Mouse (Mus musculus): ENCODE measurements around the gene Cd70. TPM values are rescaled to one million over a fixed set of nuclear protein-coding genes. Genes with fewer than 3 reads are reported as not detected.
"Not testable (repeated sequence)": the region's sequence is repeated elsewhere in the genome, so short reads cannot be mapped to it uniquely, and the experiment has no call there.

The Cd70 gene
- total RNA-seq, 2 experiments from 2014 or later: not detected

DNA sequence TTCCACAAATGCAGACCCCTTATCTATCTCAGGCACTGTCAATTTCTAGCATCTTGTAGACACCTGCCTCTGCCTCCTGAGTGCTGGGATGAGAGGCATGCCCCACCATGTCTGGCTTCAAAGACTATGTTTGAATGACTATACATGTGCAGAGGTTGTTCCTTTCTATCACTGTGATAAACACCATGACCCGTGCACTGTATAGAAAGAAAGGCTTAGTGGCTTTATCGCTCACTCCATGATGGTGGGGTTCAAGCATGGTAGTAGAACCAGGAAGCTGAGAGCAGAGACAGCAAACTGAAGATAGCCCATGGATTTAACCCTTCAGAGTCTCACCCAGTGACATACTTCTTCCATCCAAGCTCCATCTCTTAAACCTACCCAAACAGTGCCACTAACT is 14.9 kb downstream of the Cd70 start:
- DNase-seq: no peak

DNA sequence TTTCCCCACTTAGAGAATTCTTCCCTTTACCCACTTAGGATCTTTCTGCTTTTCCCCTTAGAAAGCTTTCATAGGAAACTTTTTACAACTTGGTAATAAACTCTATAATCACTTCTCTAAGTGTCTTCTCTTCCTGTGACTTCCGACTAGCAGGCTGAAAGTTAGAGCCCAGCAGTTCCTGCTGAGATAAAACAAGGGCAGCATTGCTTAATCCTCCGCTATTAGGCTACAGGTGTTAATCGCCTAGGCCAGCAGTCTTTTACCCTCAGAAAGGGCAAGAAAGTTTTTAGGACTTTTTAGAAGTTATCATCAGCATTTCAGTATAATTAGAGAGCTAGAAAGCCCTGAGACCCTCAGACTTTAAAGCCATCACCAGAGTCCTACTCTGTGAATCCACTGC is 15.6 kb downstream of the Cd70 start:
- not testable (repeated sequence) for DNase-seq

DNA sequence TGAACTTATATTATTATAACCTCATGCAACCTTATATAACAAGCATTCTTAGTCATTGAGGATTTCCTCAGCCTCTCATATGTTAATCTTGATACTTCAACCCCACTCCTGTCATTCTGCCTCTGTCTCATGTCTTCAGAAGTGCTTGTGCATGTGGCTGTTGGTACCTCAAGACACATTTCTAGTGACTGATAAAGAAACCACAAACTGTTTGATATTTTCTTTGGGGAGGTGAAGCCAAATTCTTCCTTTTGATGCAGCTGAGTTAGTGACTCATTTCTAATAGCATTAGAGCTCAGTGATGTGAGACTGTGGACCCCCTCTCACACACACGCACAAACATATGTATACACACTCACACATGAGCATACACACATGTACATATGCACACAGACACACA is 17.8 kb downstream of the Cd70 start:
- no peak for DNase-seq

DNA sequence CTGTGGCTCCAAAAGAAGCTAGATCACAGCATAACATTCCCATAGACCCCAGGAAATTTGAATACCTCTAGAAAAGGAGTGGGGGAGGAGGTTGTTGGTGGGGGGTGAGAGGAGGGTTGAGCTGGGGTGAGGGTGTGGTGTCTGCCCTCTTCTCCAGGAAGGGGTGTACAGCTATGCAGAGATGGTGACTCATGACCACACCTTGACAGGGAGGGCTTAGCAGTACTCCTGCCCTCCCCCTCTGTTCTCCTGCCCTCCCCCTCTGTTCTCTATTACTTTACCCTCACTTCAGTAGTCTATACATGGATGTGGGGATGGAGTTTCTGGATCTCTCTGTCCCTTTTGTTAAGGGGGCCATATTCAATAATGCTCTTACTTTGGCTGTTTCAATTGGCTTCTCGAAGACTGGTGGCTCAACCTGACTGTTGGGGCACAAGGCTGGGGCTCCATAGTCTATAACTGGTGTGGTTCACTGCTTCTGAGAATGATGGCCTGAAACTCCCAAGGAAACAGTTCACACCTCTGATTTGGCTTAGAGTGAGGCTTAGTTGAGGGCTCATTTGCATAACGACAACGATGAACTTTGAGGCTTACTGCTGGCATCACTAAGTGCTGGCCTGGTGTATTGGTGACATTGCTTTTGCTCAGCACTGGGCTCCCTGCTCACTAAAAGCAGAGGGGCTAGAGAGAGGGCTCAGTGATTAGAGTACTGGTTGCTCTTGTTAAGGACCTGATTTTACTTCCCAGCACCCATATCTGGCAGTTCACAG is 23.5 kb downstream of the Cd70 start:
- no peak for DNase-seq

DNA sequence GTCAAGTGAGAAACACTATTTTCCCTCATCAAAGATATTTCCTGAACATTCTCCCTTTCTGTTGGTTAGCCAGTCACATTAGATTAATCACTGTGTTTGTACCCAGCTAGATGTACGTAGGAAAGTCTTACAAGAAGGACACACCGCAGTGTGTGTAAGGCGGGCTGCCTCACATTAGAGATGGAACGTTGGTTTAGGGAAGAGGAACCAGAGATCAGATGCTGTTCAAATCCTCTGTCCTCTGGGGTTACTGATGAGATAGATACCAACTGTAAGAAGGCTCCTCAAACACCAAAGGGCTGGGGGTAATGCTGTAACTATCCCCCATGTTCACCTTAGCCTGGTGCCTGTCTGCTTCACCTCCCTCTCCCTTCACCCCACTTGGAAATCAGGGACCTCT is 24.8 kb downstream of the Cd70 start:
- no peak for DNase-seq

DNA sequence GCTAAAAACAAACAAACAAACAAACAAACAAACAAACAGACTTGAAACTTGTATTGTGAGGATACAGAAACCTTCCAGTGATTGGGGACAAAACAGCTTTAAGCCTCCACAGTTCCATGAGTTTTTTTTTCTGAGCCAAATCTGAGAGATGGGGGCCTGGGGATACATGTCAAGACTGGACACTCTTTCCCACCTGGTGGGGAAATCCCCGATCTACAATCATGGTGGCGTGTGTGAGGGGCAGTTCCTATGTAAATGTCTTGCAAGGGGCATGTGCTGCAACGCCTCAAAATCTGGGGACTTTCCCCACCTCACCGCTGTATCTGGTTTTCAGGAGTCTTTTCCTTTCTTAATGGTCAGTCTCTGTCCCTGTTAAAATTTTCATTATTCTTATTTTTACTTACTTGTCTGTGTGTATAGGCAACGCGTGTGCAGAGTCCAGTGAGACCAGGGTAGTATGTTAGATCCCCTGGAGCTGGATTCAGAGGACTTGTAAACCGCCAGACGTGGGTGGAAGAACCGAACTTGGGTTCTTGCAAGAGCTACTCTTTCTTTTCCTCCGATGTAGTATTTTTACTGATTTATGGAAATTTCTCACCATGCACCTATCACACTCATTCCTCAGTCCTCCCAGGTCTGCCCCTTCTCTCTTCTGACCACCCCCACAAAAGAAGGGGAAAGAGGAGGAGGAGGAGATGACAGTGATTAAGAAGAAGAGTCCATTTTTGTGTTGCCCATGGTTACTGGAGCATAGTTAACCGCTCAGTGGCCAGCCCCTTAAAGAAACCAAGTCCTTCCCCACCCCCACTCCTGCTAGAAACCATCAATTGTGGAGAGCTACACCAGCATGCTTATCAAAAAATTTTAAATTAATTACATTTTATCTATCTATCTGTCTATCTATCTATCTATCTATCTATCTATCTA is 26.1 kb downstream of the Cd70 start:
- DNase-seq: no peak

DNA sequence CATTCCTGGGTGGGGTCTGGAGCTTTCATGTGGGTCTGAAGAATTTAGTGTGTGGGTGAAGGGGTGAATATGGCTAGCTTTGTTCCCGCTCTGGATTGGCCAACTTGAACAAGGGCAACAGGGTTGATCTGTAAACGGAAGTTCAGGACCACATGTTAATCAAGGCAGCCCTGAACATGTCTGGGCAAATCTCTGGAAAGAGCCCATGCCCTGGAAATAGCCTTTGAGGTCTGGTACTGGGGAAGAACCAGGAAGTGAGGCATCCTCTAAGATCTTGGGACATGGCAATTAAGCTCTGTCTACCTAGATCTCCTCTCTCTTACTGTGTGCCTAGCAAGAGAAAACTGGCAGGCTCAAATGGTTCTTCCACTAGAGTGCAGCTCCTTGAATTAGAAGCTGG is 27.7 kb downstream of the Cd70 start:
- DNase-seq: no peak

DNA sequence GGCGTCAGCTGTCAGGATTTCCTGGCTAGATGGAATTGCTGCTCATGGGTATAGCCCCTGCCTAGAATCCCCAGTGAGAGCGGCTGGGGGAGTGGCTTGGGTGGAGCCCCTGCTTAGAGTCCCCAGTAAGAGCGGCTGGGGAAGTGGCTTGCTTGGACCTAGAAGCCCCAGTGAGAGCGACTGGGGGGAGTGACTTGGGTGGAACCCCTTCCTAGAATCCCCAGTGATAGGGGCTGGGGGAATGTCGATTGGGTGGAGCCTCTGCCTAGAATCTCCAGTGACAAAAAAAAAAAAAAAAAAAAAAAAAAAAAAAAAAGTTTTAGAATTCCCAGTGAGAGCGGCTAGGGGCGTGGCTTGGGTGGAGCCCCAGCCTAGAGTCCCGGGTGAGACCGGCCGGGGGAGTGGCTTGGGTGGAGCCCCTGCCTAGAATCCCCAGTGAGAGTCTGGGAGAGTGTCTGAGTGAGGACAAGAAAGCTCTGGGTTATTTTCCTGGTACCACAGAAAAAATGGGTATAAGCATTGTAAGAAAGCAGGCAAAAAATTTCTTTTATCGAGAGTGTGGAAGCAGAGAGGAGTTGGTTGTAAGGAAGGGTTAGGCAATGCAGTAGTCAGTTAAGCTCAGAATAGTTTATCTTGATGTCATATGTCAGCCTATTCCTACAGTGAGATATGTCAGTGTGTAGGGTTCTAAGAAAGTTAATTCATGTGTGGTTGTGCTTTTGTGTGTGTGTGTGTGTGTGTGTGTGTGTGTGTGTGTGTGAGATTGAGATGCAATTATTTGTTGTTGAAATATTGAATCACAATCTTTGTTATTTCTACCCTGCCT is 30.8 kb downstream of the Cd70 start:
- peak; percentile 32 to 59 for DNase-seq

- DNase-seq: peak in 1 of 2 experiments; percentile 18
These were observed 32.8 kb downstream of the Cd70 start for GRCm38 (mm10) chr17:57116801-57117200.

DNA sequence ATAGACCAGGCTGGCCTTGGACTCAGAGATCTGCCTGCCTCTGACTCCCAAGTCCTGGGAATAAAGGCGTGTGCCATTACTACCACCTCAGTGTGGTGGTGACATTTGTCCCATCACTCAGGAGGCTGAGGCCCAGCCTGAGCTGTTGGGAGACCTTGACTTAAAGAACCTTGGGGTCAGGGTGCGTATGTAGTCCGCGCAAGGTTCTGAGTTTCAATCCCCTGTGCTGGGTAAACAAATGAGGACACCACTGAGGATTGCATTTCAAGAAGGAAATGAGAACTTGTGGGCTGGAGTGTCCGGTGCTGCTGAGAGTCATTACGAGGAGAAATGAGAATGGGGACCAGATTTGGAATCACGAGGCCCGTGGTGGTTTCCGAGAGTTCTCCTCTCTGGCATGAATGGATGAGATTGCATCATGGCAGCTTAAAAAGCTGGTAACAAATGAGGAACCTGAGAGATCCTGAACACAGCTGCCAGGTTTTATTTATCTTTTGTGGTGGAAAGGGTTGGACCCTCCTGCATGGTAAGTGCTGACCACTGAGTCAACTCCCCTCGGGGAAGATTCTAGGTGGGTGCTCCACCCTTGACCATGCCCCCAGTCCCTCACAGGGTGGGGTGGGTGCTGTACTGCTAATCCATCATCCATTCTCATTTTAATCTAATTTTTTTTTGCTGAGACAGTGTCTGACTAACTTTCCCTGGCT is 36.7 kb downstream of the Cd70 start:
- peak in 1 of 2 experiments; percentile 14 for DNase-seq

GRCm38 (mm10) chr17:57110005-57110404 is 39.6 kb downstream of the Cd70 start:
- no peak for DNase-seq

GRCm38 (mm10) chr17:57108666-57109171 is 40.9 kb downstream of the Cd70 start:
- no peak for DNase-seq

- DNase-seq: no peak
These were observed 41.4 kb downstream of the Cd70 start for GRCm38 (mm10) chr17:57108040-57108665.

DNA sequence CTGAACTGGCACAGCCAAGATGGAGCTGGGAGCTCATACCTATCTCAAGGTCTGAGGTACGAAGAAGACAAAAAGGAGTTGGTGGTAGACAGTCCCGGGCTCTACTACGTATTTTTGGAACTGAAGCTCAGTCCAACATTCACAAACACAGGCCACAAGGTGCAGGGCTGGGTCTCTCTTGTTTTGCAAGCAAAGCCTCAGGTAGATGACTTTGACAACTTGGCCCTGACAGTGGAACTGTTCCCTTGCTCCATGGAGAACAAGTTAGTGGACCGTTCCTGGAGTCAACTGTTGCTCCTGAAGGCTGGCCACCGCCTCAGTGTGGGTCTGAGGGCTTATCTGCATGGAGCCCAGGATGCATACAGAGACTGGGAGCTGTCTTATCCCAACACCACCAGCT is 42.5 kb downstream of the Cd70 start:
- DNase-seq: no peak

- no peak for DNase-seq
These were observed 43.6 kb downstream of the Cd70 start for GRCm38 (mm10) chr17:57106035-57106368.

- DNase-seq: peak in 1 of 2 experiments; percentile 43
These were observed 44.2 kb downstream of the Cd70 start, which contains the start of gene Tnfsf9 for GRCm38 (mm10) chr17:57105181-57106034. Tnfsf9 (plus strand) TSS chr17:57105325.

DNA sequence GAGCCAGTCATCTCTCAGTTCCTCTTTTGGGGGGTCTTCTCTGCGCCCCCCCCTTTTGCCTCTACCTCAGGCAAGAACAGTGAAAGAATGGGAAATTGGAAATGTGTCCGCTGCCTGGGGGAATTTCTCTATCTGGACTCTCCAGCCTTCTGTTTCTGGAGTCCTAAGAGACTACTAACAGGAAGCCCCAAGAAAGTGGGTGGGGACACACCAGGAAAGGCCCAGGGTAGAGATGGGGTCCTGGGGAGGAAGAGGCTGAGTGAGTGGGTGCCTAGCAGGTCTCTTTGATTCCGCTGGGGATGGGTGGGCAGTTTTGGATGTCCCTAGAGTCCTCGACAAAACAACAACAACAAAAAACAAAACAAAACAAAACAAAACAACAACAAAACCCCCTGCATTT is 45.1 kb downstream of the Cd70 start:
- no peak for DNase-seq

GRCm38 (mm10) chr17:57102276-57102675 is 47.3 kb downstream of the Cd70 start:
- DNase-seq: no peak

- peak in 1 of 2 experiments; percentile 46 for DNase-seq
These were observed 49.8 kb downstream of the Cd70 start for GRCm38 (mm10) chr17:57099629-57100325.
